Mouse (Mus musculus): ENCODE data around the gene Cass4.
A peak's percentile ranks its signal among the peaks of the same experiment; 100 is the strongest.

The Cass4 gene

GRCm38 (mm10) chr2:172390341-172390740 is 3.3 kb upstream of the Cass4 start:
- no peak for DNase-seq (ENCODE audit: low spot score)

GRCm38 (mm10) chr2:172392041-172392521 is 1.5 kb upstream of the Cass4 start:
- DNase-seq (ENCODE audit: low spot score), result peak; percentile 63

- no peak for DNase-seq (ENCODE audit: low spot score)
These were observed 428 bp downstream of the Cass4 start for GRCm38 (mm10) chr2:172394052-172394392.

GRCm38 (mm10) chr2:172394671-172395070 is 1.1 kb downstream of the Cass4 start:
- no peak for DNase-seq (ENCODE audit: low spot score)

- no peak for DNase-seq (ENCODE audit: low spot score)
These were observed 2.4 kb downstream of the Cass4 start for GRCm38 (mm10) chr2:172395961-172396360.

DNA sequence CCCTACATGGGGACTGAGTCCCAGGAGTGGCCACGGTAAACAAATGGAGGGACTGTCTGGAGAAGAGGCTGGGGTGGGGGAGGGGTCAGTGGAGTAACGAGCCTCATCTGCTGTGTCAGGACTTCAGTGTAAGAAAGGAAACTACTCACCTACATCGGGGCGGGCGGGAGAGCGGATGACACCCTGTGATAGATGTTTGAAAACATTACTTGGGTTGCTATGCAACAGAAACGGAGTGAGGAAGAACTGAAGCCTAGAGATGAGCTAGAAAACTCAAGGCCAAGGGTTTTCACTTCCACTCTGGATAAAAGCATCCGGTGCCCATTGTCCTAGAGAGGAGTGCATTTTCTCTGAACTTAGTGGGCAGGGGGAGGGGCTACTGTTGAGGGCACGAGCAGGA is 6.3 kb downstream of the Cass4 start:
- DNase-seq (ENCODE audit: low spot score), result no peak

GRCm38 (mm10) chr2:172401116-172401825 is 7.7 kb downstream of the Cass4 start:
- no peak for DNase-seq (ENCODE audit: low spot score)

- DNase-seq (ENCODE audit: low spot score), result no peak
These were observed 10.6 kb downstream of the Cass4 start for GRCm38 (mm10) chr2:172404239-172404638.

DNA sequence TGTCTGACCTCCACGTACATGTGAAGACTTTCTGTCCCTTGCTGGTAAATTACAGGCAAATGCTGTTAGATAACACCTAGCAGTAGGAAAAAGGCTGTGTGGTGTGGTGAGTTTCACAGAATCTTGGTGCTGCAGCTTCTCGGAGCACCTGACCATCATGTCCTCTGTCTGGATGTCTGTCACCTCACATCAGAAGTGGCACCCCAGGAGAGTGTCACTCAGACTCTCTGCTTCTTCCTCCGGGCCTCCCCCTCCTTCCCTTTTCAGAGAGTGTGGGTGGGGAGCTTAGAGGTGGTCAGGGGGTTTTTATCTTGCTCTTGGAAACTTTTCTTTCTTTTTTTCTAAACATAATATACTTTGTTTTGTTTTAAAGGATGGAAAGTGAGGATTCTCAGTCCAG is 11.4 kb downstream of the Cass4 start:
- no peak for DNase-seq (ENCODE audit: low spot score)

- no peak for DNase-seq (ENCODE audit: low spot score)
These were observed 12.6 kb downstream of the Cass4 start for GRCm38 (mm10) chr2:172406173-172406572.

DNA sequence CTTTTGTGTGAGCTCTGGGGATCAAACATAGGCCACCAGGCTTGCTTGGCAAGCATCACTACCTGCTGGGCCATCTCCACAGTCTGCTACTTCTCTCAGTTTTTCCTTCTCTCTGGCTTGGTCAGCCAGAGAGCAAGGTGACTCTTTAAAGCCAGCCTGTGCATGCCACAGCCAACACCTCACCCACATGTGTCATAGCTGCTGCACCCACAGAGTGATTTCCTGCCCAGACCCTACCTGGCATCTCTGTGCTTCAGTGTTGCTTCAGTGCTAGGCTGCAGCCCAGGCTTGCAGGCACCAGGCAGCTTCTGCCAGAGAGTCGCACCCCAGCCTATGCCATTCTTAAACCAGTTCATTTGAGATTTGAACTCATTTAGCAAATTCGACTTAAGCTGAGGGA is 13.9 kb downstream of the Cass4 start:
- no peak for DNase-seq (ENCODE audit: low spot score)

GRCm38 (mm10) chr2:172410686-172411085 is 17.1 kb downstream of the Cass4 start:
- no peak for DNase-seq (ENCODE audit: low spot score)

- no peak for DNase-seq (ENCODE audit: low spot score)
These were observed 17.5 kb downstream of the Cass4 start for GRCm38 (mm10) chr2:172411091-172411490.

- no peak for DNase-seq (ENCODE audit: low spot score)
These were observed 18.9 kb downstream of the Cass4 start for GRCm38 (mm10) chr2:172412454-172412853.

- DNase-seq (ENCODE audit: low spot score), result no peak
These were observed 19.7 kb downstream of the Cass4 start for GRCm38 (mm10) chr2:172413273-172413672.

DNA sequence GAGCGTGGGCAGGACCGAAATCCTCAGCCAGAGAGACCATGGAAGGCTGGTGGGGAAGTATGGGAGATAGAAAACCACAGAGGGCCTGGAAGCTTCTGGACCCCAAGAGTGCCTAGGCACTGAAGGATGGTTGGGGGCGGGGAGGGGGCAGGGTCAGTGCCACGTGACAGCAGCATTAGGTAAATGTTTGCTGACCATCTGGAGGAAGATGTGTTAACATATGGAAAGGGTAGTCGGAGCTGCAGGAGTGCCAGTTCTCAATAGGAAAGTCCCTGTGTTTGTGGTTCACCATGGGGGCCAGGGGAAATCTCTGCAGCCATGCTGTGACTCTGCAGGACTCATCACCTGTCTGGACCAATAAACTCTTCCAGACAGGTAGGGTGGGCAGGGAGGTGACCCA is 20.3 kb downstream of the Cass4 start:
- no peak for DNase-seq (ENCODE audit: low spot score)

- no peak for DNase-seq (ENCODE audit: low spot score)
These were observed 22.6 kb downstream of the Cass4 start for GRCm38 (mm10) chr2:172416218-172416617.

DNA sequence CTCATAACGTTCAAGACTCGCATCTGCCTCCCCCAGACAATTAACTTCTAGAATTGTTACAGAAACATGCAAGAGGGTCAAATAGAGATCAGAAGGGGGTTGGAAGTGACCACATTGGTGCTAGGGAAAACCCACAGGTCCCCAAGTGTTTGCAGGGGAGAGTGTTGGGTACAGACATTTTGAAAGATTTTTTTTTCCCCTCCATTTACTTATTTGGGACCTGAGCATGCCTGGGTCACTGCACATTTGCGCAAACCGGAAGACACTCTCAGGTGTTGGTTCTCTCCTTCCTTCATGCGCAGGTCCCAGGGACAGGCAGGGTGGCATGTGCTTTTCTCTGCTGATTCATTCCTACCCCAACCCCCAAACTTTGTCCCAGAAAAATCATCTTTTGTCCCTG is 23.3 kb downstream of the Cass4 start:
- DNase-seq (ENCODE audit: low spot score), result no peak

DNA sequence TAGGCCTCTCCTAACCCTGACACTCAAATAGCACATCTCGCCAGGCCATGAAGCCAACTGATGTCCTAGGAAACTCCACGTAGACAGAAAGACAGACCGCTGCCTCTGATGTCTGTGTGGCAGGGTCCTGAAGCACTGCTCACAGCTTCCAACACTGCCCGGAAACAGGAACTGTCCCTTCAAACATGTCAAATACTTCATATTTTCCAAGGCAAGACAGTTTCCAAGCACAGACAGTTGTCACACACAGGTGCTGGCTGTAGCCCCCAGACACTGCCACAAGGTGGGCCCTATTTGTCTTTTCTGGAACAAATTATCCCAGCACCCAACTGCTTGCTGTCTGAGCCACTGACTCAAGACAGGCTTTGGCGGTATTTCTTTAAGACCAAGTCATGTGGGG is 24.6 kb downstream of the Cass4 start:
- DNase-seq (ENCODE audit: low spot score), result no peak

DNA sequence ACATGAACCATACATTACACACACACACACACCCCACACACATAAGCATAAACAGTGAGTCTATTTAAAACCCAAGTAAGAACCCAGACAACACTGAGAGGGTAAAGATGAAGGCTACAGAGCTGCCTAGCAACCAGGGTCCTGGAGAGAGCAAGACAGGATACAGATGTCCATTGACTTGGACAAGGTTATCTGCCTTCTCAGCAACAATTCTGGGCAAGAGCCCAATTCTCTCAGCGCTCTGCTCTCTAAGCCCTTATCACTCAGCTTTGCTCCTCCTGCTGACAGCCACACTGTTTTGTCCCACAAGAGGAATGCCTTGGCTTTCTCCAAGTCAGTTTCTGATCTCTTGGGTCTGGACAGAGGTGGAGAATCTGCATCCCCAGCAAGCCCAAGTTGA is 37.0 kb downstream of the Cass4 start:
- no peak for DNase-seq (ENCODE audit: low spot score)

GRCm38 (mm10) chr2:172433746-172434145 is 40.2 kb downstream of the Cass4 start:
- no peak for DNase-seq (ENCODE audit: low spot score)

DNA sequence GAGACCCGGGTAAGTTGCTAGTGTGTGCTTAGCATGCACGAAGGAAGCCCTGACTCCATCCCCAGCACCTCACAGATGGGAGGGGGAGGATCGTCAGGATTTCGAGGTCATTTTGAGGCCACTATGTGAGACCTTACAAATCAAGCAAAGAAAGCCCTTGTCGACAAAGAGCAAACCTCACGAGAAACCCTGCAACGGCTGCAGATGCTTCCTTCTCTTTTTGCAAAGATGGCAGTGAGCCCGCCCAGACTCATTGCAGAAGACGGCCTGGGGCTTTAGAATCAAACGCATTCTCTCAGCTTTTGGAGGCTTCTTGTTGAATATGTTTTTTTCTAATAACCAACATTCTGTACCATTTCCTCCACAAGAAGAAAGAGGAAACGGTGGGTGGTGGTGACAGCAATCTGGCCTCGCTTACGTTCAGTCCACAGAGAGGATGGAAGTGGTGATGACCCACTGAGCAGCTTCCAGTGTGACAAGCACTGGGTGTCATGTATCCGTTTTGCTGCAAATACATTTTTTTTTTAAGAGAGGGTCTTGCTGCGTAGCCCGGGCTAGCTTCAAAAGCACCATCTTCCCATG is 43.9 kb downstream of the Cass4 start:
- DNase-seq (ENCODE audit: low spot score), result no peak

GRCm38 (mm10) chr2:172439843-172440639 is 46.4 kb downstream of the Cass4 start, which contains the start of gene Rtf2:
TSS of gene Rtf2 (plus strand) at chr2:172440556.
- peak; percentile 98 for DNase-seq (ENCODE audit: low spot score)
